Mouse (Mus musculus): ENCODE data around the gene Tpcn1.

The Tpcn1 gene

GRCm38 (mm10) chr5:120578504-120579081 lies 9.9 kb downstream of the Tpcn1 start:
- DNase-seq, result peak; percentile 54 to 71

GRCm38 (mm10) chr5:120577935-120578441 lies 10.5 kb downstream of the Tpcn1 start:
- DNase-seq, result peak; percentile 38 to 49

- DNase-seq, result peak in 1 of 2 experiments; percentile 56
These were observed 11.6 kb downstream of the Tpcn1 start for GRCm38 (mm10) chr5:120576781-120577301.

GRCm38 (mm10) chr5:120574469-120575063 lies 13.9 kb downstream of the Tpcn1 start:
- DNase-seq, result peak; percentile 58 to 76

GRCm38 (mm10) chr5:120571056-120571740 lies 17.3 kb downstream of the Tpcn1 start:
- peak in 1 of 2 experiments; percentile 42 for DNase-seq

- DNase-seq, result no peak
These were observed 18.1 kb downstream of the Tpcn1 start for GRCm38 (mm10) chr5:120570289-120570897.

- no peak for DNase-seq
These were observed 18.7 kb downstream of the Tpcn1 start for GRCm38 (mm10) chr5:120569791-120570190.

- DNase-seq, result no peak
These were observed 19.5 kb downstream of the Tpcn1 start for GRCm38 (mm10) chr5:120568964-120569363.

GRCm38 (mm10) chr5:120568336-120568768 lies 20.1 kb downstream of the Tpcn1 start:
- peak; percentile 81 to 84 for DNase-seq

GRCm38 (mm10) chr5:120567761-120568211 lies 20.7 kb downstream of the Tpcn1 start:
- peak in 1 of 2 experiments; percentile 64 for DNase-seq

GRCm38 (mm10) chr5:120567253-120567701 lies 21.2 kb downstream of the Tpcn1 start:
- peak; percentile 70 to 76 for DNase-seq

- DNase-seq, result peak in 1 of 2 experiments; percentile 62
These were observed 21.7 kb downstream of the Tpcn1 start for GRCm38 (mm10) chr5:120566681-120567252.

GRCm38 (mm10) chr5:120566101-120566500 lies 22.4 kb downstream of the Tpcn1 start:
- DNase-seq, result peak; percentile 88 to 93

GRCm38 (mm10) chr5:120565171-120565905 lies 23.1 kb downstream of the Tpcn1 start:
- DNase-seq, result no peak

- DNase-seq, result no peak
These were observed 24.6 kb downstream of the Tpcn1 start for GRCm38 (mm10) chr5:120563914-120564311.

- DNase-seq, result no peak
These were observed 25.2 kb downstream of the Tpcn1 start for GRCm38 (mm10) chr5:120562956-120563913.

GRCm38 (mm10) chr5:120560616-120561311 lies 27.7 kb downstream of the Tpcn1 start:
- DNase-seq, result peak; percentile 89

GRCm38 (mm10) chr5:120560129-120560615 lies 28.3 kb downstream of the Tpcn1 start:
- peak in 1 of 2 experiments; percentile 62 for DNase-seq

GRCm38 (mm10) chr5:120558762-120559161 lies 29.7 kb downstream of the Tpcn1 start:
- no peak for DNase-seq

GRCm38 (mm10) chr5:120558041-120558440 lies 30.4 kb downstream of the Tpcn1 start:
- no peak for DNase-seq

Data from cerebellum, postnatal 14 days (tissue).